ENCODE assay signal across 12 mouse cellular contexts in the genomic region with DNA sequence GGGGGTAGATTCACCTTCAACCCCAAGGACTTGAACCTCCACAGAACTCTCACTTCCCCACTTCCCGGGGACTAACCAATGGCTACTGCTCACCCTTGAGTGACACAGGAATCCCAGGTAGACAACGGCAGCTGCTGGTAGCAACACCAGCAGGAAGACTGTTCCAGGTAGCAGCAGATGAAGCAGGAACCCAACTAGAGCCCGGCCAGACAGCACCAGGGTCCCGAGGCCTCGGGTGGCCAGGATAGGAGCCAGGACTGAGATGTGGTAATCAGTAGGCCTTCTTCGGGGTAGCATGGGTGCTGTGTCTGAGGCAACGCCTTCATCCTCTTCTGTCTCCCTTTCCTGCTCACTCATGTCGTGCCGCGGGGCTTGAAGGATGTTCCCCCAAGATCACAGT. TPM values are rescaled to one million over a fixed set of nuclear protein-coding genes. Genes with fewer than 3 reads are reported as not detected.
DNase-seq lines count a peak whose midpoint lies in the region; ATAC-seq and TF ChIP-seq lines count a peak whose summit lies in the region.
"Had no signal": no experiment of that assay in that cellular context is flagged by ENCODE, and none has a peak within 500 bp of the region (broad histone marks: within the 10 kb centered on the region; RNA-seq: fewer than 3 reads in every experiment).

No protein-coding gene starts in this region.

- no peak for DNase-seq in heart, adult 9 months (ENCODE audit: low spot score in 2 of 2)
- no peak for DNase-seq in testis, postnatal 14 days (ENCODE audit: low spot score)
- DNase-seq in limb, embryonic 10.5 days (ENCODE audit: low spot score): no peak
- no peak for DNase-seq in right cerebral cortex, postnatal 25 days
- no peak for DNase-seq in right cerebral cortex, postnatal 14 days
- DNase-seq: cerebellum, adult 9-11 months; gastrocnemius, postnatal 10 days; kidney, adult 9 months; lung, postnatal 10 days had no signal

- H3K36me3 ChIP-seq in heart, embryonic 14.5 days (ENCODE audit: control insufficient read depth, insufficient read depth, low read length): no peaks in the 10 kb centered on the region
- H3K36me3 ChIP-seq in testis, adult 2 months (ENCODE audit: control insufficient read depth, insufficient read depth, low read length): no peaks in the 10 kb centered on the region
- no peaks in the 10 kb centered on the region for H3K36me3 ChIP-seq in limb, embryonic 10.5 days
- H3K36me3 ChIP-seq: limb, embryonic 15.5 days had no signal

- H3K27me3 ChIP-seq in heart, embryonic 14.5 days (ENCODE audit: control insufficient read depth, insufficient read depth, low read length): no peaks in the 10 kb centered on the region
- H3K27me3 ChIP-seq in testis, adult 2 months (ENCODE audit: control insufficient read depth, insufficient read depth, low read length): no peaks in the 10 kb centered on the region
- 0 out of 2 replicates have a peak, but pooled peaks cover 9% of the 10 kb centered on the region for H3K27me3 ChIP-seq in limb, embryonic 10.5 days (ENCODE audit: low read depth, poor library complexity, severe bottlenecking)
- H3K27me3 ChIP-seq: limb, embryonic 15.5 days had no signal

- no peaks in the 10 kb centered on the region for H3K9me3 ChIP-seq in heart, embryonic 14.5 days (ENCODE audit: control insufficient read depth, low read length)
- no peaks in the 10 kb centered on the region for H3K9me3 ChIP-seq in limb, embryonic 10.5 days (replicated peaks)
- H3K9me3 ChIP-seq: limb, embryonic 15.5 days had no signal

- TF ChIP-seq POLR2A in testis, adult 2 months (IDR thresholded peaks at IDR 0.05; ENCODE audit: control insufficient read depth, low read depth, low read length): no peak

- TF ChIP-seq CTCF in testis, adult 2 months (IDR thresholded peaks at IDR 0.05; ENCODE audit: control insufficient read depth, insufficient read depth, insufficient replicate concordance, low read depth, low read length): no peak

- H3K9ac ChIP-seq in heart, embryonic 14.5 days (ENCODE audit: low read length): peak overlapping the region; percentile 58
- H3K9ac ChIP-seq: limb, embryonic 15.5 days had no signal

- H3K4me1 ChIP-seq in heart, embryonic 14.5 days (ENCODE audit: control insufficient read depth in 2 of 2, insufficient read depth in 2 of 2, low read length in 2 of 2): peaks cover 11 to 29% of the 10 kb centered on the region in 2 experiments
- H3K4me1 ChIP-seq in testis, adult 2 months (ENCODE audit: control insufficient read depth, insufficient read depth, low read length): peaks cover 20% of the 10 kb centered on the region
- H3K4me1 ChIP-seq in limb, embryonic 10.5 days: peaks cover 27% of the 10 kb centered on the region

- peak overlapping the region; percentile 18 to 68 for H3K4me3 ChIP-seq in heart, embryonic 14.5 days (ENCODE audit: control insufficient read depth in 1 of 2, insufficient read depth in 1 of 2, low read depth in 1 of 2, low read length in 2 of 2)
- peak overlapping the region; percentile 36 for H3K4me3 ChIP-seq in testis, adult 2 months (ENCODE audit: control insufficient read depth, low read depth, low read length)
- 0 out of 2 replicates have a peak overlapping the region, but pooled peaks have one; percentile 76 for H3K4me3 ChIP-seq in limb, embryonic 10.5 days

- H3K27ac ChIP-seq in heart, embryonic 14.5 days (replicated peaks in 1 of 2; ENCODE audit: control insufficient read depth in 1 of 2, insufficient read depth in 1 of 2, low read depth in 2 of 2, low read length in 2 of 2): peak overlapping the region; percentile 35 to 70
- no peak overlapping the region for H3K27ac ChIP-seq in testis, adult 2 months (ENCODE audit: control insufficient read depth, insufficient read depth, low read depth, low read length)
- peak overlapping the region; percentile 26; the same call in 1 of the 2 replicates for H3K27ac ChIP-seq in limb, embryonic 10.5 days

- H3K4me2 ChIP-seq in heart, embryonic 14.5 days (ENCODE audit: low read length): peak overlapping the region; percentile 49

- 63% methylated on average over 10 of the region's 10 CpGs for WGBS in heart, embryonic 14.5 days
- WGBS in limb, embryonic 10.5 days: 84% methylated on average over 10 of the region's 10 CpGs

- ATAC-seq in heart, embryonic 14.5 days (ENCODE audit: insufficient number of reproducible peaks, insufficient read depth, low FRiP score, low read depth): no peak

RNA-seq across cellular contexts. Expression of a gene that starts 0.4 kb away (rescaled TPM):
- 2.4 and 2.5 TPM in 2 replicates for polyA plus RNA-seq in heart, embryonic 14.5 days (2014; fragmentation: Nextera tagmentation; extraction: Ambion mirVana)
- polyA plus RNA-seq in testis, adult 2 months (2012; rRNA removed): 1.0 TPM in 2 replicates
- polyA plus RNA-seq in limb, embryonic 10.5 days (2016; fragmentation: Nextera tagmentation; extraction: Ambion mirVana): 0.30 and 0.33 TPM in 2 replicates

RNA-seq across cellular contexts. Expression of a gene that starts 5.0 kb away (rescaled TPM):
- polyA plus RNA-seq in heart, embryonic 14.5 days (2014; fragmentation: Nextera tagmentation; extraction: Ambion mirVana): not detected in 2 replicates
- polyA plus RNA-seq in testis, adult 2 months (2012; rRNA removed): 0.08 and 0.27 TPM in 2 replicates
- 0.18 TPM in 1 of 2 replicates, not detected in the other for polyA plus RNA-seq in limb, embryonic 10.5 days (2016; fragmentation: Nextera tagmentation; extraction: Ambion mirVana)
- polyA plus RNA-seq: limb, embryonic 15.5 days had no signal

RNA-seq across cellular contexts. Expression of a gene that starts 10.7 kb away (rescaled TPM):
- 4.5 and 4.9 TPM in 2 replicates for polyA plus RNA-seq in heart, embryonic 14.5 days (2014; fragmentation: Nextera tagmentation; extraction: Ambion mirVana)
- polyA plus RNA-seq in testis, adult 2 months (2012; rRNA removed): 5.5 and 5.6 TPM in 2 replicates
- 4.7 and 6.6 TPM in 2 replicates for polyA plus RNA-seq in limb, embryonic 10.5 days (2016; fragmentation: Nextera tagmentation; extraction: Ambion mirVana)

RNA-seq across cellular contexts. Expression of a gene that starts 17.4 kb away (rescaled TPM):
- polyA plus RNA-seq in heart, embryonic 14.5 days (2014; fragmentation: Nextera tagmentation; extraction: Ambion mirVana): 146 and 160 TPM in 2 replicates
- 134 and 144 TPM in 2 replicates for polyA plus RNA-seq in testis, adult 2 months (2012; rRNA removed)
- polyA plus RNA-seq in limb, embryonic 10.5 days (2016; fragmentation: Nextera tagmentation; extraction: Ambion mirVana): 246 and 297 TPM in 2 replicates

RNA-seq across cellular contexts. Expression of a gene that starts 24.4 kb away (rescaled TPM):
- 89.0 and 95.2 TPM in 2 replicates for polyA plus RNA-seq in heart, embryonic 14.5 days (2014; fragmentation: Nextera tagmentation; extraction: Ambion mirVana)
- polyA plus RNA-seq in testis, adult 2 months (2012; rRNA removed): 18.7 and 23.4 TPM in 2 replicates
- polyA plus RNA-seq in limb, embryonic 10.5 days (2016; fragmentation: Nextera tagmentation; extraction: Ambion mirVana): 138 and 161 TPM in 2 replicates
